Mouse (Mus musculus): Measurements from ENCODE around the gene Ackr3.

Ackr3 gene

DNA sequence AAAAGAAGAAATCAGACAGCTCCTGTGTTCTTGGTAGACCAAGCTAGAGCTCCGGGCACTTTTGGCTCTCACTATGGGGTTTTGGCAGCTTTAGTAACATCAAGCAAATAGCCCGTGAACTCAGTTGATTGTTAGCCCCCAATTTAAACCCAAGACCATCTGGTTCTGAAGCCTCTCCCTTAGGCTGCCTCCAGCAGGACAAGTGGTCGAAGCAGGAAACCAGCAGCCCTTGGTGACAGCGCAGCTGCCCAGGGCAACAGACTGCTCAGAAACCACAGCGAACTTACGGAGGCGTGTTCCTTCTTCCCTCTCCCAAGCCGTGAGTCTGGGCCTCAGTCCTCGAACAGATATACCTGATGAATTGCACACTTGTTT lies 24.5 kb downstream of the Ackr3 start:
- no peak for DNase-seq (ENCODE audit: low spot score)

GRCm38 (mm10) chr1:90230611-90231010 lies 26.8 kb downstream of the Ackr3 start:
- DNase-seq (ENCODE audit: low spot score), result no peak

- DNase-seq (ENCODE audit: low spot score), result no peak
Measured at GRCm38 (mm10) chr1:90231591-90232490, 28.1 kb downstream of the Ackr3 start.

- DNase-seq (ENCODE audit: low spot score), result no peak
Measured at GRCm38 (mm10) chr1:90232491-90232885, 28.7 kb downstream of the Ackr3 start.

GRCm38 (mm10) chr1:90234620-90235054 lies 30.9 kb downstream of the Ackr3 start:
- DNase-seq (ENCODE audit: low spot score), result peak; percentile 49

DNA sequence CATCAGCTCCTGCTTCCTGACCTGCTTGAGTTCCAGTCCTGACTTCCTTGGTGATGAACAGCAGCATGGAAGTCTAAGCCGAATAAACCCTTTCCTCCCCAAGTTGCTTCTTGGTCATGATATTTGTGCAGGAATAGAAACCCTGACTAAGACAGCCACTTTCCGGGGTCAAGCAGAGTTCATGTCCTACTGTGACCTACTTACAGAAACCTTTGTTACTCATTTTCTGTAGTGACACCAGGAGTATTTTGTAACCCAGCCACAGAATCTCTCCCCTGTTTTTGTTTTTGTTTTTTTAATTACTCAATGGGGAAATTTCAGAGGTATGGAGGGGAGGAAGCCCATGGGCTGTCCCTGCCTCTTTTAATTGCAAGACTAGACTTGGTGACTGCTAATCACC lies 32.9 kb downstream of the Ackr3 start:
- DNase-seq (ENCODE audit: low spot score), result no peak

- no peak for DNase-seq (ENCODE audit: low spot score)
Measured at GRCm38 (mm10) chr1:90238095-90238888, 34.5 kb downstream of the Ackr3 start.

DNA sequence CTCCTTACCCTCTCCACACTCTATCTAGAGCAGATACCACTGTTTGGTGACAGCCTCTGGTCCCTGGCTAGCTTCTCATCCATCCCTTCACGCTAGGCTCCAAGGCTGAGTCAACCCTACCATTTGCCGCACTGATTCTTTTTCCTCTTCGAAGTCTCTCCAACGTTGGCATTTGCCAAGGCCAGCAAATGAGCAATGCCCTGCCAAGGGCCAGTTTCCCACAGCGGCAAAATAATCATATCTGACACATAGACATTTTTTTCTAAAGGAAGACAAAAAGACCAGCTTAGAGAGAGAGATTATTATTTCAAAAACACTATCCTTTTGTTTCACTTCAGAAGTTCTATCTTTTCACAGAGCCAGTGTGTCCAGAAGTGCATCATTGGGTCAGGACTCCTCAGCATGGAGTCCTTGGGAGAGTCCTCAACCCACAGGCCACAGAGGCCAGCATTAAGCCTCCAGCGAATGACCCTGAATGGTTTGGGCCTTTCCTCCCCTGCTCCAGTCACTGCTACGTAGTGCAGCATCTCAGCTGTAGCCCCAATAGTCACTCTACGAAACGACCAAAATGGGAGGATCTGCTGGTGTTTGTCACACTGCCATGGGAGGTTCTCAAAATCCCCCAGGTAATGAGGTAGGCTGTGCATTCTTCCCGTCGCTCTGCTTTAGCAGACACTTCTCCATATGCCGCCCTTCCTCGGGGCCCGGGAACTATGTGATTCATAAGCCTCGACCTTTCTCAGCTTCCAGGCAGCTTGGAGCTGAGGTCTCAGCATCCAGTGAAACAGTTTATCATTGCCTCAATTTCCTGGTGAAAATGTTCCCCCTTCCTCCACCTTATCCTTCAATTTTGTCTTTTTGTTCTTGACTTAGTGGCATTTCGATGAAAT lies 35.8 kb downstream of the Ackr3 start:
- no peak for DNase-seq (ENCODE audit: low spot score)

- no peak for DNase-seq (ENCODE audit: low spot score)
Measured at GRCm38 (mm10) chr1:90240287-90240686, 36.5 kb downstream of the Ackr3 start.

DNA sequence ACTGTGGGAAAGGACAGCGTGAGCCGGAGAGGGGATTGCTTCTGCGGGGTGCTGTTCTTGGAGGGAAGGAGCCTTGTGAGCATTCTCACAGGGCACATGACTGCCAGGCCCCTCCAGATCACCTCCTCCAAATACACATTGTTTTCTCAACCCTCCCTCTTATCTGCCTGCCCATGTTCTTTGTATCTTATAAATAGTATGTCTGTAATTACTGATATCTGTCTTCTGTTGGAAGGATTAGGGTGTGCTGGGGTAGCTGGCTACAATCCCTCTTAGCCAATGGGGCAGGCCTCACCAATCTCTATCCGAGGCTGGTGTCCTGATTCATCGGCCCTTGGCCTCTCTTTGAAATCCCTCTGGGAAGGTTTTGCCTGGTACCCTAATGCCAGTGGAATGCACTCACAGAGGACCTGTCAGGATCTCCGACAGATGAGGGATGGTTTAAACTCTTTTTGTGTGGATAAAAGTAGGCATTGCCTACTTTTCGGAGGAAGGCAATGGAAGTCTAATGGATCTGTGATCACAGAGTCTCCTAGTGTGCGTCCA lies 38.7 kb downstream of the Ackr3 start:
- DNase-seq (ENCODE audit: low spot score), result no peak

GRCm38 (mm10) chr1:90244537-90244936 lies 40.8 kb downstream of the Ackr3 start:
- DNase-seq (ENCODE audit: low spot score), result no peak

- no peak for DNase-seq (ENCODE audit: low spot score)
Measured at GRCm38 (mm10) chr1:90245533-90245932, 41.8 kb downstream of the Ackr3 start.

GRCm38 (mm10) chr1:90246035-90246434 lies 42.3 kb downstream of the Ackr3 start:
- DNase-seq (ENCODE audit: low spot score), result no peak

- no peak for DNase-seq (ENCODE audit: low spot score)
Measured at GRCm38 (mm10) chr1:90246800-90247199, 43.0 kb downstream of the Ackr3 start.

- DNase-seq (ENCODE audit: low spot score), result no peak
Measured at GRCm38 (mm10) chr1:90247234-90247633, 43.5 kb downstream of the Ackr3 start.

- DNase-seq (ENCODE audit: low spot score), result no peak
Measured at GRCm38 (mm10) chr1:90247756-90248541, 44.2 kb downstream of the Ackr3 start.

GRCm38 (mm10) chr1:90248966-90249735 lies 45.4 kb downstream of the Ackr3 start:
- DNase-seq (ENCODE audit: low spot score), result no peak

DNA sequence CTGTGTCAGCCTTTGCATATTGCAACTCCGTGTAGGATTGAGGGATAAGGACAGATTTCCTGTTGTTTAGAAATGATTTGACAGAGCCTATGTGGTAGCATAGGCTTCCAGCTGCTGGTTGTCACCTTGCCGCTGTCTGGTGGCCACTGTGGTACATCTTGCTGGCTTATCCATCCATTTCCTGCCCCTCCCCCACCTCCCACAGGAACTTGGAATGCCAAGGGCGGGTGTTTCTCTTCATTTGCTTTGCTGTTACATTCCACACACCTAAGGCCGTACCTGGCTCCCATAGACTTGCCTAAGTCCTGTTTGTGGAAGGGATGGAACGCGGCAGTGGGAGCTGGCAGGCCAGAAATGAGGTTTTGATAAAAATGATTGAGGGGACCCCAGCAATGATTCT lies 46.6 kb downstream of the Ackr3 start:
- DNase-seq (ENCODE audit: low spot score), result peak; percentile 32

- DNase-seq (ENCODE audit: low spot score), result no peak
Measured at GRCm38 (mm10) chr1:90251156-90251555, 47.4 kb downstream of the Ackr3 start.

GRCm38 (mm10) chr1:90253465-90253864 lies 49.7 kb downstream of the Ackr3 start:
- no peak for DNase-seq (ENCODE audit: low spot score)
